Mouse (Mus musculus): ENCODE measurements around the gene Zfp143. TPM values are rescaled to one million over a fixed set of nuclear protein-coding genes. Genes with fewer than 3 reads are reported as not detected.

Zfp143 gene
- polyA plus RNA-seq, 1 experiment from 2014 or later, result 10.5 TPM

DNA sequence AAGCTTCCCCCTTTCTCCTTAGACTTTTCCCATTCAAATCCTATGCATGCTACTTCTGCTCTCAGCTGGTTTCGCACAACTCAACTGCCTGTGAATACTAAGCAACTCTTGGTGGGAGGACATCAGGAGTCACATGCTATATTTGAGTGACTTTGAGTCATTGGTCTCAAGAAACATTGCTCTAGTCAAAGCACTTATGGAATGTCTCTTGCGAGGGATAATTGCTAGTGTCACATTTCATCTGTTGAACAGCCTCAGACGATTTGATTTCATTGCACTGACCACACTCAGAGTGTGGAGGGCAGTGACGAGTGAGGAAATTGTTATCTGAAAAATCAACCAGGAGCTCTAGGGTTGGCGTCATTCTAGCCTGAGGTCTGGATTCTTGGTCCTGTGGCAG is 53.7 kb downstream of the Zfp143 start:
- Histone ChIP-seq H3K36me3 (ENCODE audit: insufficient read depth, low read length) (no peaks in the 10 kb centered on the region), H3K9ac (ENCODE audit: low read depth, low read length) (no peak overlapping the region), H3K4me2 (ENCODE audit: low read length) (no peak overlapping the region), H3K4me1 (replicated peaks; ENCODE audit: insufficient read depth, low read length) (peaks cover 2% of the 10 kb centered on the region; the same call in 1 of the 2 replicates), H3K27me3 (ENCODE audit: insufficient read depth, low read length) (no peaks in the 10 kb centered on the region), H3K27ac (no peak overlapping the region), H3K4me3 (replicated peaks; ENCODE audit: low read depth, low read length) (no peak overlapping the region), H3K9me3 (replicated peaks; ENCODE audit: low read length) (no peaks in the 10 kb centered on the region)
- peak; percentile 51 for DNase-seq (ENCODE audit: low spot score)
- 31% methylated on average over 5 of the region's 5 CpGs for WGBS
- ATAC-seq (replicated peaks; ENCODE audit: low FRiP score, low read depth), result no peak
- TF ChIP-seq CTCF (IDR thresholded peaks at IDR 0.05; ENCODE audit: low read depth), result no peak

DNA sequence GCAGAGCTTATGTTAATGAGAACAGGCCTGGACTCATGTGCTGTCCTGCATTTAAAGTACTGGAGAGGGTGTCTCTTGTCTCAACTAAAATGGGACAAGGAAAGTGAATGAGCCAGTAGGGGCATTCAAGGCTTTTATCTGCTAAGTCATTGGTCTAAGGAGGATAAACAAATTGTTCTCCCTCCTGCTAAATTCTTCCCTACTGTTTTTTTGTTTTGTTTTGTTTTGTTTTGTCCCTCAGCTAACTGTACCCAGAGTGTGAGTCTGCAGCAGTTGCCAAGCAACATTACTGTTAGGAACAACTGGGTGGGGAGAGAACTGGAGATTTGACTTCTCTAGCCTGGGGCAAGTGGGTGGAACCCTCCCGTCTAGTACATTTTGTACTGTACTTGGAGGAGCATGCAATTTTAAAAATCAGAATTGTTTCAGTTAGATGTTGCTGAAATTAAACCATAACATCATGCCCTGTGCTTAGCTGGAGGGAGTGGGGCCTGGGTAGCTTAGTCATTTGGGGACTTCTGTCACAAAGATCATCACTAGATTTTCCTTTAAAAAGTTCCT is 55.8 kb downstream of the Zfp143 start:
- TF ChIP-seq CTCF (IDR thresholded peaks at IDR 0.05; ENCODE audit: low read depth), result no peak
- WGBS, result 46% methylated on average over 1 of the region's 1 CpGs

DNA sequence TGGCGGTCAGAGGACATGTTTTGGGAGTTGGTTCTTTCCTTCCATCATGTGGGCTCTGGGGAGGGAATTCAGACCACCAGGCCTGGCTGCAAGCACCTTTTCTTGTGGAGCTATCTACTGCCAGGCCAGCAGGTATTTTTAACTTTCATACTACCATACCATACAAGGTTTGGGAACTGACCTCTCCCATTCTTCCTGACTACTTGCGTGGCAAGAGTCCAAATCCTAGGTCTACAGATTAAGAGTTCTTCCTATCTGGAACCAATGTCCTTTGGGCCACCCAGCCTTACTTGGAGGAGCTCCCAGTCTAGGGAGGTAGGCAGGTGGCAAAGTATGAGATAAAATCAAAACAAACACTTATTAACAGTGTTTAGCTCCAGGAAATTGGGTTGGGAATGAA is 57.4 kb downstream of the Zfp143 start:
- ATAC-seq (replicated peaks; ENCODE audit: low FRiP score, low read depth), result no peak
- DNase-seq (ENCODE audit: low spot score), result no peak
- H3K4me3 ChIP-seq (replicated peaks; ENCODE audit: low read depth, low read length), result no peak overlapping the region
- H3K9ac ChIP-seq (ENCODE audit: low read depth, low read length), result no peak overlapping the region
- H3K27me3 ChIP-seq (ENCODE audit: insufficient read depth, low read length), result no peaks in the 10 kb centered on the region
- no peak overlapping the region for H3K4me2 ChIP-seq (ENCODE audit: low read length)
- no peaks in the 10 kb centered on the region for H3K36me3 ChIP-seq (ENCODE audit: insufficient read depth, low read length)
- H3K27ac ChIP-seq, result no peak overlapping the region
- 96% methylated on average over 2 of the region's 2 CpGs for WGBS
- H3K4me1 ChIP-seq (replicated peaks; ENCODE audit: insufficient read depth, low read length), result no peaks in the 10 kb centered on the region
- no peaks in the 10 kb centered on the region for H3K9me3 ChIP-seq (replicated peaks; ENCODE audit: low read length)
- TF ChIP-seq CTCF (IDR thresholded peaks at IDR 0.05; ENCODE audit: low read depth), result no peak

More for the DNA sequence above, 55.8 kb downstream of the Zfp143 start:
- peak; percentile 72 for DNase-seq (ENCODE audit: low spot score)
- no peak overlapping the region for H3K9ac ChIP-seq (ENCODE audit: low read depth, low read length)
- no peak overlapping the region for H3K4me3 ChIP-seq (replicated peaks; ENCODE audit: low read depth, low read length)
- no peak overlapping the region for H3K4me2 ChIP-seq (ENCODE audit: low read length)
- H3K27me3 ChIP-seq (ENCODE audit: insufficient read depth, low read length), result no peaks in the 10 kb centered on the region
- H3K4me1 ChIP-seq (replicated peaks; ENCODE audit: insufficient read depth, low read length), result no peaks in the 10 kb centered on the region
- H3K36me3 ChIP-seq (ENCODE audit: insufficient read depth, low read length), result no peaks in the 10 kb centered on the region
- no peak for ATAC-seq (replicated peaks; ENCODE audit: low FRiP score, low read depth)
- no peaks in the 10 kb centered on the region for H3K9me3 ChIP-seq (replicated peaks; ENCODE audit: low read length)
- H3K27ac ChIP-seq, result peak overlapping the region; percentile 51; the same call in 1 of the 2 replicates

DNA sequence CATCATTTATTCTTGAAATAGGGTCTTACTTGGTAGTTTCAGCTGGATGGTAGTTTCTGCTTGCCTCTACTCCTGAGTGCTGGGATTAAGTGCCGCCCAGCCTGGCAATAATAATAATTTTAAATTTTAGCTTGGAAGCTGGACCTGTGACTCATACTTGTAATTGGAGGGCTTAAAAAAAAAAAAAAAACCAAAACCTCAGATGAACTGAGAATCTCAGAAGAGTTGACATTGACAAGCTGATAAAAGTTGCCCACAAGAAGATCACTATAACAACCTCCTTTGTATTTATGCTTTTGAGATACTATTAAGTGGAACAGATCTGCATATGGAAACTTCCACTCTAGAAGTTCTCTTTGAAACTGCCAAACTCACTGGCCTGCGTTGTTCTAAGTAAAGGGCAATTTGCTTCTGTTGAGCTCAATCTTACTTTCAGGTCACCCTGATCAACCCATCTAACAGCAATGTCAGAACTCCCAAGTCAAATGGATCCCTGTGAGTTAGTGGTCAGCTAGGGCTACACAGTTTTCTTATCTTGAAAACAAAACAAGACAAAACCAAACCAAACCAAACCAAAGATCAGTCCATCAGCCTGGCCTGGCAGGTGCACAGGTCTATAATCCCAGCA is 59.3 kb downstream of the Zfp143 start:
- Histone ChIP-seq H3K4me3 (replicated peaks; ENCODE audit: low read depth, low read length) (no peak overlapping the region), H3K27ac (no peak overlapping the region), H3K9ac (ENCODE audit: low read depth, low read length) (no peak overlapping the region), H3K27me3 (ENCODE audit: insufficient read depth, low read length) (no peaks in the 10 kb centered on the region), H3K4me1 (replicated peaks; ENCODE audit: insufficient read depth, low read length) (0 out of 2 replicates have a peak, but pooled peaks cover 5% of the 10 kb centered on the region), H3K4me2 (ENCODE audit: low read length) (0 out of 2 replicates have a peak overlapping the region, but pooled peaks have one; percentile 69), H3K9me3 (replicated peaks; ENCODE audit: low read length) (no peaks in the 10 kb centered on the region), H3K36me3 (ENCODE audit: insufficient read depth, low read length) (no peaks in the 10 kb centered on the region)
- DNase-seq (ENCODE audit: low spot score), result no peak
- 81% methylated on average over 2 of the region's 2 CpGs for WGBS
- TF ChIP-seq CTCF (IDR thresholded peaks at IDR 0.05; ENCODE audit: low read depth), result no peak
- no peak for ATAC-seq (replicated peaks; ENCODE audit: low FRiP score, low read depth)

DNA sequence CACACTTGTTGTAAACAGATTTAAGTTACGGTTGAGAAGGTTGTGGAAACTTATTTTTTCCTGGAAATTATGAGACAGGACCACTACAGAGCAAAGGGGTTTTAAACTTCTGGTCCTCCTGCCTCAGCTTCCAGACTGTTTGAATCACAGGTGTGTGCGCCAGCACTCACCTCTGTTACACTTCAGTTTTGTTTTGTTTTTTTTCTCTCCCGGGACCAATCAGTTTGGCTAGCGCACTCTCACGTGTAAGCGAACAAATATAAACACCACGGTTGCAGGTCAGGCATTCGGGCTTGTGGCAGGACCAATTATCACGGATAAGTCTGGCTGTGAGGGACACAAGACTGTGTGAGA is 60.1 kb downstream of the Zfp143 start:
- WGBS, result 3% methylated on average over 9 of the region's 9 CpGs
- H3K4me1 ChIP-seq (replicated peaks; ENCODE audit: insufficient read depth, low read length), result 0 out of 2 replicates have a peak, but pooled peaks cover 6% of the 10 kb centered on the region
- no peak for TF ChIP-seq CTCF (IDR thresholded peaks at IDR 0.05; ENCODE audit: low read depth)
- DNase-seq (ENCODE audit: low spot score) (no peak), ATAC-seq (replicated peaks; ENCODE audit: low FRiP score, low read depth) (no peak)
- peak overlapping the region; percentile 58 for H3K9ac ChIP-seq (ENCODE audit: low read depth, low read length)
- H3K27me3 ChIP-seq (ENCODE audit: insufficient read depth, low read length), result no peaks in the 10 kb centered on the region
- H3K27ac ChIP-seq, result peak overlapping the region; percentile 85
- no peaks in the 10 kb centered on the region for H3K36me3 ChIP-seq (ENCODE audit: insufficient read depth, low read length)
- H3K4me2 ChIP-seq (ENCODE audit: low read length), result peak overlapping the region; percentile 69
- peak overlapping the region; percentile 93 for H3K4me3 ChIP-seq (replicated peaks; ENCODE audit: low read depth, low read length)
- no peaks in the 10 kb centered on the region for H3K9me3 ChIP-seq (replicated peaks; ENCODE audit: low read length)

DNA sequence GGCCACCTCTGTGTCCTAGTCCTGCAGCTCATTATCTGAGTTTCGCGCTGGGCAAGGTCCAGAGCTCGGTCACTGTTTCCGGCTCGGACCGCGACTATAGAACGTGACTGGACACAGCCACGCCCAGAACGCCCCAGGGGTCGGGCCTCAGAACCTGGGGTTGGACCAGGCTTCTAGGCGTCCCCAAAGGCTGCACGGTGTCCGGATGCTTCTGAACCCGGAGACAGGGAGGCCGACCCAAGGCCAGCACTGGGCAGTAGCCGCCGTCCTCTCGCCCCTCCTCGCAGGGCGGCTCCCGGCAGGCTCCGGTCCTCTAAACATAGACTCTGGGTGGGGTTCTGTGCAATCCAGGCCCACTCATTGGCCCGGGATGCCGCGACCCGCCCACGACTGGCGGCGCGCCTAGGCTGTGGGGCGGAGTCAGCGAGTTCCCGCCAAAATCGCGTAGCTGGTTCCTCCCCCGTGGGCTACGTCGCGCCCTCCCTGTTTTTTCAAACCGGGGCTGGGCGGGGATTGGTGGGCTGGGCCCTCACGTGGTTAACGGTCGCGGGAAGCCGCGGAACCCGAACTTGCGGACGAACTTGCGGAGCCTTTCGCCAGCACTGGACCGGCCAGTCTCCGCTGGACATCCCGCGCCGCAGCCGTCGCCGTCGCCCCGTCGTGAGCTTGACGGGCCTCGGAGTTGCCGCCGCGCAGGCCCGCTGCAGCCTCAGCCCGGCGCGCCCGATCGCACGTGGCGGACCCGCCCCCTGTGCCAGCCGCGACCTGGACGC is 60.7 kb downstream of the Zfp143 start, which contains the start of gene Wee1:
Wee1 (plus strand) TSS at position 531 of the 773 bp plus-strand sequence.
- Histone ChIP-seq H3K27me3 (ENCODE audit: insufficient read depth, low read length) (no peaks in the 10 kb centered on the region), H3K4me2 (ENCODE audit: low read length) (peak within 1 kb of the TSS; percentile 69), H3K36me3 (ENCODE audit: insufficient read depth, low read length) (no peaks in the 10 kb centered on the region), H3K9me3 (replicated peaks; ENCODE audit: low read length) (no peaks in the 10 kb centered on the region), H3K27ac (peak within 1 kb of the TSS; percentile 93), H3K4me1 (replicated peaks; ENCODE audit: insufficient read depth, low read length) (0 out of 2 replicates have a peak, but pooled peaks cover 6% of the 10 kb centered on the region), H3K4me3 (replicated peaks; ENCODE audit: low read depth, low read length) (peak within 1 kb of the TSS; percentile 93), H3K9ac (ENCODE audit: low read depth, low read length) (peak within 1 kb of the TSS; percentile 87)
- ATAC-seq (replicated peaks; ENCODE audit: low FRiP score, low read depth) (peak; percentile 99), DNase-seq (ENCODE audit: low spot score) (peak; percentile 98)
- under 1% methylated on average over 77 of the region's 81 CpGs for WGBS
- TF ChIP-seq CTCF (IDR thresholded peaks at IDR 0.05; ENCODE audit: low read depth), result 0 out of 2 replicates have a peak, but pooled peaks have one; percentile 6
